Mouse (Mus musculus): ENCODE measurements around the gene Cd5.

Gene Cd5

DNA sequence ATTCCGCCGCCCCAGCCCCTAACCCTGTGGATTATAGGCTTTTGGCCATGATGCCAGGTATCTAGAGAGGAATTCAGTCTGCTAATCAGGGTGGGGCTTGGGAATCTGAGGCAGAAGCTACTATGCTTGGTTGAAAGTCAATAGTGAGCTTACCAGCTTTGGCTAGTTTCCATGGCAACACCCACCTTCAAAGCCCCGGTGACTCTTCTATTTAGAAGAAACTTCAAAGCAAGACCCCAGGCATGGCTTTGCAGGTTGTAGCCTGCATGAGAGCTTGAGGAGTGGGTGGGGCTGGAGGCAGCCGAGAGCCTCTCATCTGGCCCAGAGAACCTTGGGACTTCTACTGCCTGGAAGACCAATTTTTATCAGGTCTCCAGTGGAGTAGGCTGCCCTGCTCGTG, 15.2 kb downstream of the Cd5 start:
- DNase-seq, result no peak

DNA sequence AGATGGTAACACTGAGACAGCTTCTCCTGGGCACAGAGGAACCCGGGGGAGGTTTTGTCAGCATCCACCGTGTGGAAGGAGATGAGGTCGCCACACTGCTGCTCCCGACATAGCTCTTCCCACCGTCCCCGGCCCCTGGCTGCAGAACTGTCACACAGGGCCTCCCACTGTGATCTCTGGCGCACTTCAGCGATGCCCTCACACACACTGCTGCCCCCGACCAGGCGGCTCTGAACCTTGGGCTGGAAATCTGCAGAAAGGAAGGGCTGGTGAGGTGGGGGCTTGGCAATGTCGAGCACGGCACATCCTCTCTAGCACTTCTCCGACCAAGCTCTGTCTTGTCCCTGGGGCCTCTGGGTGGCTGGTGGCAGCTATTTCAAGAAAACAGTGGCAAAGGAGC, 15.7 kb downstream of the Cd5 start:
- DNase-seq, result no peak

DNA sequence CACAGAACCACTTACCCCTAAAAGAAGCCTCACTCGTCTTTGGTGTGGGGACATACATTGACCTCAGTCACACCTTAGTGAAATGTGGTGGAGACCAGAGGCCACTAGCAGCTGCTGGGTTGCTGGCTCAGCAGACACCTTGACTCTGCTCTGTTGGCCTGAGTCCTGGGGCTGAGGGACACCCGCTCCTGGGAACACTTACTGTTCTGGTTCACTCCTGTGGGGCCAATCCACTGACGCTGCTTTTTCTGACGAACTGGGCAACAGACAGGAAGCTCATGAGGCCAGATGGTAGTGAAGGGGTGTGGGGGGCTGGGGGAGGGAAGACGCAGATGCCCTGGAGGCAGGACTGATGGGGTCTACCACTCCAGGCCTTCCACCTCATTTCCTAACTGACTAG, 17.7 kb downstream of the Cd5 start:
- no peak for DNase-seq

DNA sequence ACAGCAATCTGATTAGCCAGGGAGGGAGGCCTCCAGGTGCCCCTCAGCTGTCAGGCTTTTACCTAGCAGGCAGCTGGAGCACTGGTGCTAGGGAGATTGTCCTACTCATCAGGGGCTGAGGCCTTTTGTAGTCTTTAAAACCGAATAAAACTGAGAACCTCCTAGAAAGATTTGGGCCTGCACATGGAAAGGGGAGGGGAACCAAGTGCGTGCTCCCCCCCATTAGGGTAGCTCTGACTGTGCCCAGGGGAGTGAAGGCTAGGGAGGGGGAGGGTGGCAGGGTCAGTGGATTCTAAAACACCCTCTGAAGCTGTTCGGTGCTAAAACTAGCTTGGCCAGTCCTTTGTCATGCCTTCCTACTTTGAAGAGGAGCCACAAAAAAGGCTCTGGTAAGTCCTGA, 18.3 kb downstream of the Cd5 start:
- DNase-seq, result no peak

DNA sequence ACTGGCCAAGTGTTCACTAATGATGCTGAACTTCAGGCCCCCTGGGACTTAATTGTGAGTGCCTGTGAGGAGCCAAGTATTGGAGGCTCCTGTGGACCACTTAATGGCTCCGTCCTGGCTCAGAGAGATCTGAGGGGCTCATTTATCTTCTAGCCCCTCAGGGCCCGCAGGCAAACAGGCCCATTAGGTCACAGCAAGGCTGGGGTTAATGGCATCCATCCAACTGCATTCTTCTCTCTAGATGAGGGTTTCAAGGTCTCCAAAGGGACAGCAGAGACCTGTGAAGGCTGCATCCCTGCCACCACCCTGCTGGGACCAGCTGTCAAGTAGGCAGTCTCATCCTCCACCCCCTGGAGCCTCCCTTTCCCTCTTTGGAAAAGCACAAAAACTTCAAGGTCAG, 19.1 kb downstream of the Cd5 start:
- DNase-seq, result no peak

- no peak for DNase-seq
Observed at GRCm38 (mm10) chr19:10718251-10718775, 20.5 kb downstream of the Cd5 start.

DNA sequence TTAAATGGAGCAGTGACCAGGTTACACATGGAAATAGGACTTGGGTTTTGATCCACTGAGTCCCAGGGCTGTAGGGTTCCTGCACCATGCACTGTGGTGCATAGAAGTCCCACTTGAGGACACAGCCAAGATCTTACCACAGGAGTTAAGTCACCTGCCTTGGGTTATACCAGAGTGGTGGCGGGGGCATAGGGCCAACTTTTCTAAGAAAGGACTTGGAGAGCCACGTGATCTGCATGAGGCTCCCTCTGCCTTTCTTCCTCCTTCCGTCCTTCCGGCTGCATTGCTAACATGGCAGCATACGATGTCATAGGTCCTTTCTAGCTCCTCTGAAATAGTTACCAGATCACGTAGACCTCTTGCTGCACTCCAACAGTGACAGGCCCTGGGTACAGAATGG, 23.3 kb downstream of the Cd5 start:
- DNase-seq, result no peak

- peak; percentile 87 for DNase-seq
Observed at GRCm38 (mm10) chr19:10714682-10715475, 23.9 kb downstream of the Cd5 start.

GRCm38 (mm10) chr19:10714168-10714567, 24.6 kb downstream of the Cd5 start:
- no peak for DNase-seq

- no peak for DNase-seq
Observed at GRCm38 (mm10) chr19:10713551-10713950, 25.3 kb downstream of the Cd5 start.

DNA sequence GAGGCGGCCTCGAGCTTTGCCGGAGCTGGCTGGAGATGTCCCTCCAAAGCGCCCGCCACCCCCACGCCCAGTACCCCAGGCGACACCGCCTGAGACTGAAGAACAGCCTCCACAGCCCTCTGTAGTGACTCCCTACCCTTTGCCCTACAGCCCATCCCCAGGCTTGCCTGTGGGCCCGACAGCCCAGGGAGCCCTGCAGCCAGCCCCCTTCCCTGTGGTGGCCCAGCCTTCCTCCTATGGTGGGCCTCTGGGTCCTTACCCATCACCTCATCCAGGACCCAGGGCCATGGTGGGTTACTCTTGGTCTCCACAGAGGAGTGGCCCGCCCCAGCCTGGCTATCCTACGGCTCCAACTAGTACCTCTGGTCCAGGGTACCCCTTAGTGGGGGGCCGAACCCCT, 26.2 kb downstream of the Cd5 start:
- no peak for DNase-seq

DNA sequence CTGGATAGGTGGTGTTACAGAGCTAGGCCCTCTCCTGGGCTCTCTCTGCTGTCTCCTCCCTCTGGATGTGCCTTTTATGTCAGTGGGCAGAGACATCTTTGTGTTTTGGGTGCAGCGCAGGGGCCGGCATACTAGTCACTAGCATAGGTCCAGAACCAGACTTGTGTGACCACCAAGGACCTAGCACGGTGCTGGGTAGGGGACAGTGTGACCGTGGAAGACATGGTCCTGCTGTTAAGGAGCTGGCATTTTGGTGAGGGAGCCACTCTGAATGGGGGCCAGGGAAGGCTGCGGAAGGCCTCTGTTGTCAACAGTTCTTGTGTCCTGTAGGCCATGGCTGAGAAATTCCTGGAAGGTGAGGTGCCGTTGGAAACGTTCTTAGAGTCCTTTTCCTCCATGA, 26.6 kb downstream of the Cd5 start:
- DNase-seq, result no peak

GRCm38 (mm10) chr19:10710751-10711150, 28.1 kb downstream of the Cd5 start:
- DNase-seq, result no peak

GRCm38 (mm10) chr19:10710088-10710511, 28.7 kb downstream of the Cd5 start:
- peak; percentile 78 for DNase-seq

DNA sequence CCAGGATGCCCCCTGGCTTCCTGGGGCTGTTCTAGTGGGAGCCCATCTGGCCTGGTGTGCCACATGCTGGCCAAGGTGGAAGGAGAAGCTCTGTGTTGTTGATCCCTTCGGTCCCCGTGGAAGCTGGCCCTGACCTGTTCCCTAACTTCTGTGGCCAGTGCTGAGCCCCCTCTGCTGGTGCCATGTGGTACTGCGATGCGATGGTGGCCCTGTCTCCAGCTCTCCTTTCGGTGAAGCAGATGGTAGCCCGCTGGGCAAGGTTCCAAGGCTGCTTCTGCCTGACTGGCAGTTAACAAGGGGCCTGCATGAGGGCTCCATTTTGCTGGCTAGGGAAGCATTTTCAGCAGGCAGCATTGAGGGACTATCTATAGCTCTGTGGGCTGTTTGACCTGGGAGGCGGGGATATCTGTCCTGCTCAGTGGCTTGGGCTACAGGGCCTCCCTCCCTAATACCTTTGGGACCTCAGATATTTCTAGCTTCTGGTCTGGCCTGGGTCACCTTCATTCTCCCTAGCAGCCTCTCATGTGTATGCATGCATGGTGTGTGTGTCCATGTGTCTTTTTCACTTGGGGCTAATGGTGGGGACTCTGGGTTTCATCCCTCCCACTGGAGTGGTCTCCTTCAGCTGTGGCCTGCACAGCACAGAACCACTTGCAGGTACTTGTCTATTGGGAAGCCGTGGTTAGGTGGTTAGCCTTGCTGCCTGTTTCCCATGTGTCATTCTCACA, 29.3 kb downstream of the Cd5 start:
- DNase-seq, result peak; percentile 99

GRCm38 (mm10) chr19:10708900-10709299, 29.9 kb downstream of the Cd5 start:
- no peak for DNase-seq

GRCm38 (mm10) chr19:10707881-10708280, 30.9 kb downstream of the Cd5 start:
- DNase-seq, result no peak

DNA sequence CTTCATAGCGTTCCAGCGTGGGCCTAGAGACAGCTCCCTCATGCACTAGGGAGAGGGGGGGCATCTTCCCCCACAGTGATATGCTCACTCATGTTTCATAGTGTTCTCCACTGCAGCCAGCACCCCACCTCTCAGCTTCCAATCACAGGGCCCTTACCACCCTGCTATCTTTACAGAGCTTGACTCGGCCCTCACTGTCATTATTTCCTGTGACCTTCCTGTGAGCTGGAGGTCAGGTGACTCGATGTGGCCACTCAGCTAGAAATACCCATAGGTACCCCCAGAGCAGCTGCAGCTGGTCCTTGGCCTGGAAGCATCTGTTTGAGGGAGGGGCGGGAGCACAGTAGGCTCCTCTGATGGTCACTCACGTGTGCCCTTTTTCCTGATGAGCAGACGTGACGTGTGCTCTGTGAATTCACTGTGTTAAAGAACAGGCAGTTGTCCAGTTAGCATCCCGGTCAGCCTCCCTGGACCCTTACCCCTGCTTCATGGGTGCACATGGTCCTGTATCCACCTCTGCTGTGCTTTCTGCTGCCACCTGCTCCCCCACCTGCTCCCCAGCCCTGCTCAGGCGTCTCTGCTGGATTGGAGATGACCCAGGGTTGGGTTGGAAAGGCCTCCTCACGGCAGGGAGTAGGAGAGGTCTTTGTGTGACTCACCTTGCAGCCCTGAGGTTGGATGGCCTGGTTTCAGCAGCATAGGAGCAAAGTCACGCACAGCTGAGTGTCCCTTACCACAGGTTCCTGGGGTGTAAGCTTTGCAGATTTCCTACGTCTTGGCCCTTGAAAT, 31.5 kb downstream of the Cd5 start:
- DNase-seq, result no peak

- no peak for DNase-seq
Observed at GRCm38 (mm10) chr19:10703470-10703869, 35.3 kb downstream of the Cd5 start.

DNA sequence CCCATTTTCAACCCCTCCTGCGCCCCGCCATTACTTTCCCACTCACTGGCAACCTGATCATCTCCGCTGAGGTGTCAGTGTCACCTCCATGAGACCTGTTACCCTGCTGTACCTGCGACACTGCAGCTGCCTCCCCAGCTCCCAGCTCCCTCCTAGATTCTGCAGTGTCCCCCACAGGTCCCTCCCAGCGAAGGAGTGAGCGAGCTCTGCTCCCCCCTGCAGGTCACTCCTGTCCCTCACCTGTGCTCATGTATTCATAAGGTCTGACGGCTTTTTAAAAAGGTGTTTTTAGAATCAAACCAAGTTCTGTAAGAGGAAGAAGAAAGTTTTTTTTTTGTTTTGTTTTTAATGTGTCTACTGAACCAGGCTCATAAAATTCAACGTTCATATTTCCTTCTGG, 36.7 kb downstream of the Cd5 start:
- DNase-seq, result no peak

GRCm38 (mm10) chr19:10701013-10701726, 37.6 kb downstream of the Cd5 start:
- no peak for DNase-seq

DNA sequence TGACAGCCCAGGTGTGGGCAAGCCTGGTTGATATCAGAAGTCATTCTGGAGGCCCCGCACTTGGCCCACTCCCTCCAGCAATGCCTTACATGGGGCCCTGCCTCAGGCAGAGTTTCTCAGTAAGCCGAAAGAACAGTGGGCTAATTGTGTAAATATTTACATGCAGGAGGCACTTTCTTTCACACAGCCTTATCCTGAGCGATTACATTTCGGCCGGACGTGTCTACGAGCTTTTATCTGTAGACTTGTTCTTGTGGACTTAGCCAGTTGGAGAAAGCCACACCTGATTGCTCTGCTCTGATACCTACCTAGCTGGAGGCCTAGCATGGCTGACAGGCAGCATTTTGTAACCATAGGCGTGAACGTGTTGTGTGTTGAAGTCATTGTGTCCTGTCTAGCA, 39.0 kb downstream of the Cd5 start:
- DNase-seq, result no peak
